Mouse (Mus musculus) testis, adult 2 months (tissue): ENCODE results near the gene Smyd4.

Source experiments
- CTCF ChIP-seq: fragments of 200-500 bp; IDR thresholded peaks from 2 replicates; pipeline ENCODE4 v1.5.1; 2012; ENCODE audit warnings: low read depth, mild to moderate bottlenecking, inconsistent platforms, low read length, moderate library complexity; ENCODE audit not compliant: control insufficient read depth, insufficient read depth, insufficient replicate concordance
- POLR2A ChIP-seq: fragments of 200-500 bp; IDR thresholded peaks from 2 replicates; pipeline ENCODE4 v1.6.1; 2012; ENCODE audit warnings: low read depth, mild to moderate bottlenecking, inconsistent platforms, low read length, moderate library complexity; ENCODE audit not compliant: control insufficient read depth

DNA sequence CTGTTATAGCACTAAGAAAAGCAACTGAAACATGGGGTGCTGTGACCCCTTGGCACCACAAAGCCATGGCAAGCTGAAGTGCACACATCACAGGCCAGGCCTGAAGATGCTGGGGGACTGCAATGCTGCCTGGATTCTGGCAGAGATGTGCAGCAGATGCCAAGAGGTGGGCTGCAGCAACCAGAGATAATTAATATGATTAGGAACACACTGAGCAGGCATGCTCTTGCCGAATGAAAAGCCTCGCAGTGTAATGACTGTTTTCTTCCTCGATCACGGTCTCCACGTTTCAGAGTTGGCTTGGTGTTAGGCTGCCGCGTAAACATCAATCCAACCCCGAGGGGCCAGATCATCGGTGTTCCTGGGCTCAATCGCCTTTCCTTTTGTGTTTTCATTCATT, 48.4 kb upstream of the Smyd4 start:
- TF ChIP-seq CTCF (no peak), POLR2A (no peak)
